Mouse (Mus musculus): ENCODE data around the gene Gpr108.

DNA sequence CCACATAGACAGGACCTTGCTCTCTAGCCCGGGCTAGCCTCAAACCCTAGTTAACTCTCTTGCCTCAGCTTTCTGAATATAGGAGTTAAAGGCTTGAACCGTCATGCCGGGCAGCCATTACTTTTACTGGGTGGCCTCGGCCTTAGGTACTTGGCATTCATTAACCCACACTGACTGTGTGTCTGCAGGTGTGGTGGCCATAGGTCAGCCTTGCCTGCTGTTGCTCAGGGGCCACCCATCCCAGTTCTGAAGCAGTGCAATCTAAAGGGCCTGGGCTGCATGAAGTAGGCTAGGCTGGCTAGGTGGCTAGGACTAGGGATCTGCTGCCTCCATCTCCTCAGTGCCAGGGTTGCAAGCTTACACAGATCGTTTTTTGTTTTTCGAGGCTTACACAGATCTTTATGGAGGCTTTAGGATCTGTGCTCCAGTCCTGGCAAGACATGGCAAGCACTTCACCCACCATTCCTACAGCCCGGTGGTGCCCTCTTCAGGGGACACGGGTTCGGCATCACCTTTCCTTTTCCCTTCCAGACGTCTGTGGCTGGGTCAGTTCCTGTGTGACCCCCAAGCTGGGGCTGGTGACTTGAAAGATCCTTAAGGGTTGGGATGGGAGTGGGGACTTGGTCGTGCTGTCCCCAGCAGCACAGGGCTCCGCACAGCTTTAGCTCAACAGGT, 13.9 kb downstream of the Gpr108 start:
- TF ChIP-seq FLI1 (IDR thresholded peaks at IDR 0.05; ENCODE audit: low read length) (no peak), GATA1 (IDR thresholded peaks at IDR 0.05; ENCODE audit: borderline replicate concordance, low read length) (no peak)

Data from megakaryocyte, embryonic 14.5 days (primary cell).